Mouse (Mus musculus): ENCODE measurements around the gene Esrra. TPM values are rescaled to one million over a fixed set of nuclear protein-coding genes. Genes with fewer than 3 reads are reported as not detected.

The Esrra gene
- polyA plus RNA-seq, 1 experiment from 2014 or later: 3.1 TPM

DNA sequence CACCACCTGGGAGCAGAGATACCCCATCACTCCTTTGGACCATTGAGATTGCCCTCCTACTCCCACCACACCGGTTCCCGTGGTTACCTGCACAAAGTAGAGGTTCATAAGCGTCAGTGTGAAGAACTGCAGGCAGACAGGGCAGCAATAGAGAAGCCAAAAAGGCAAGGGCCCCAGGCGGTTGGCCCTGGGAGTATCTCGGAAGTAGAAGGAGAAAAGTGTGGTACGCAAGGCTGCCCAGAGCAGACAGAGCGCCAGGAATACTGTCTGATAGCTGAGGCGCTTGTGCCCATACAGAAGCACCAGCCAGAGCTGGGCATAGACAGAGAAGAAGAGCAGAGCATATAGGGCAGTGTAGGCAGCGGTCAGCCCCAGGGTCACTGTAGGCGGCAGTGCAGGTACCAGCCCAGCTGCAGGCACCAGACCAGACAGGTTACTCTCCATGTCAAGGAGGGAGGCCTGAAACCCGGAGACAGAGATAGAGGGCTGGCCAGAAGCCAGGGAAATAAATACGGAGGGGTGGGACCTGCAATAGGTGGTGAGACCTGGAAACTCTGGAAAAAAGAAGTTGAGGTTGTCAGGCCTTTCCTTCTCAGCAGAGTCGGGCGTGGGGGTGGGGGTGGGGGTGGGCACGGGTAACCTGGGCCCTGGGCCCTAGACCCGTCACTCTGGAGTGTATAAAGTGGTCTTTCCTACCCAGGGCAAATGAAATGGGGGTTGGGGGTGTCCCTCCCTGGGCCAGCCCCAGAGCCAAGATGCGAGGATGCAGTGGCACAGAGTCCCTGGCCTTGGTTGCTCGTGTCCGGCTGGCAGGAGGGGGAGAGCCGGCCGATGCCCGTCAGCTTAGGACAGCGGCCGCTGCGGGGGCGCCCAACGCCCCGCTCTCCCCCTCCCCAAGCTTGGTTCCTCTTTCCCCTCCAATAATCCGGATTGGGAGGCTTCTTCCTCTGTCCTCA is 19.1 kb upstream of the Esrra start:
- Histone ChIP-seq H3K27ac (ENCODE audit: low read depth) (no peak overlapping the region), H3K9me3 (ENCODE audit: low read depth, low read length) (no peaks in the 10 kb centered on the region), H3K4me3 (ENCODE audit: low read depth, low read length) (peak overlapping the region; percentile 80), H3K4me1 (ENCODE audit: insufficient read depth) (peaks cover 9% of the 10 kb centered on the region), H3K4me2 (peak overlapping the region; percentile 98), H3K9ac (peak overlapping the region; percentile 72), H3K27me3 (ENCODE audit: insufficient read depth, low read length) (peaks cover 6% of the 10 kb centered on the region), H3K36me3 (ENCODE audit: insufficient read depth) (0 out of 2 replicates have a peak, but pooled peaks cover 4% of the 10 kb centered on the region)
- ATAC-seq (ENCODE audit: insufficient read depth) (peak; percentile 4; the same call in 1 of the 2 replicates), DNase-seq (peak; percentile 40)
- 21% methylated on average over 29 of the region's 29 CpGs for WGBS
- no peak for TF ChIP-seq CTCF (IDR thresholded peaks at IDR 0.05; ENCODE audit: low read depth)

DNA sequence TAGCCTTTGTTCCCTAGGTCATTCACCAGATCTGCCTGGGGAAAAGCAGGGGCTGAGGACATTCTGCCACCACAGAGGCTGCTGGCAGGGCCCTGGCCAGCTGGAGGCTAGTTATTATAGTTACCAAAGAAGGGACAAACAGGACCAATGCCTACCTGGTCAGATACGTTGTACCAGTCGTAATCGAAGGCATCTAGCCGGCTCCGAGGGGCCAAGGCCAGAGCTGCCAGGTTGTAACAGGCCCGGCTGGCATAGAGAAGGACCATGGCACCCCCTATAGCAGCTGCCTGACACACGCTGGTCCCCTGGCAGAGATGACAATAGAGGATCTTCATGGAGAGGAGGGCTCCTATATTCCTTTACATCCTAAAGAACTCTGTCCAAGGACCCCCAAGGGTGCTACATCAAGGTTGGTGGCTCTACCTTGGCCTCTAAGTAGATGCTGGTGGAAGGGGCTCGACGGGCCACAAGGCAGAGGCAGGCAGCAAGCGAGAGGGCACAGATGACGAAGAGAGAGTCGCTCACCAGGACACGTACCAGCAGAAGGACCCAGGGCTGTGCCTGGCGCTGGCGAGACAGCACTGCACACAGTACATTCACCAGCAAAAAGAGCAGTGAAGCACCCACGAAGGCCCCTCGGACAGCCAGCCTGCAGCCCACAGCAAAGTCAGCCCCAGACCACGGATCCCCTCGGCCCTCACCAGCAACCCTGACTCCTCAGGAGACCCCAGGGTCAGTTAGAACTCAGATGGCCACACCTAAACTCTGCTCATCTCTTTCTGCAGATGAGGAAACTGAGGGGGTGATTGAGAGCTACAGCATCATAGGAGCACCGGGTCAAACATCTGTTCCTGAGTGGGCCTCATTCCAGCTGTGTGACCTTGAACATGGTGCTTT is 17.7 kb upstream of the Esrra start:
- no peak overlapping the region for H3K9ac ChIP-seq

DNA sequence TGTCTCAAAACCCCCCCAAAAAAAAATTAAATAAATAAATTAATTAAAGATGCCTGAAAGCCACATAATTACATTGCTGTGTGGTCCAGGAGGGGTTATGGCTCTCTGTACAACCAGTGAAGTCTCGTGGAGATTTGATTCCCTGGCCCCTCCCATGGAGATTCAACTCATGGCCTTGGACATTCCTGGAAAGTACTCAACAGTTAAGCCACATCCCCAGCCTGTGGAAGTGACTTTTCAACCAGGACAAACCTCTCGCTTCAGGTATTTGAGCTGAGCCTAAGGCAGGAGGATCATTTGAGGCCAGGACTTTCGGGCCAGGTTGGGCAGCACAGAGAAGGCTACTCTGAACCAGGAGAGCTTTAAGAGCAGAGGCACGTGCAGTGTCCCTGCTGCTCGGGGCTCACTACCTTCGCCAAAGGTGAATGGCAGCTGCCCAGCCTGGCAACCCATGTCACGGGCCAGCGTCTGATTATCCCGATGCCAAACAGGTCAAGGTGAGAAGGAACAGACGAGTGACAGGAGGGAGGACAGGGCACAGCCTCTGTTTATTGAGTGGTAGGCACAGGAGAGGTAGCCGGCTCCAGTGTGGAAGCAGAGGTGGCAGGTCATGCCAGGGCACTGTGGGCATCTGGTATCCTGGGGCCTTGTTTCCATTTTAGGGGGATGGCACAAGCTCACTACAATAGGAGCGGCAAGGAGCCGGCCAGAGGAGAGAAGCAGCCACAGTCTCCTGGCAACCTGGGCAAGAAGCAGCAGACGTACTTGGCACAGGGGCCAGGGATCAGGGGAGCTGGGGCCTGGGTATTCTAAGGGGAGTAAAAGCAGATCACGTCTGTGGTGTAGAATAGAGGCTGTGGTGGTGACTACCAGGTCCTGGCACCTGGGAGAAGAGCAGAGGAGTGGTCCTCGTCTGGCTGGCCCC is 16.2 kb upstream of the Esrra start:
- WGBS: 77% methylated on average over 16 of the region's 16 CpGs
- ATAC-seq (ENCODE audit: insufficient read depth) (no peak), DNase-seq (no peak)
- Histone ChIP-seq H3K9me3 (ENCODE audit: low read depth, low read length) (no peaks in the 10 kb centered on the region), H3K4me1 (ENCODE audit: insufficient read depth) (peaks cover 7% of the 10 kb centered on the region), H3K9ac (no peak overlapping the region), H3K36me3 (ENCODE audit: insufficient read depth) (no peaks in the 10 kb centered on the region), H3K4me3 (ENCODE audit: low read depth, low read length) (no peak overlapping the region), H3K27me3 (ENCODE audit: insufficient read depth, low read length) (peaks cover 35% of the 10 kb centered on the region), H3K4me2 (no peak overlapping the region), H3K27ac (ENCODE audit: low read depth) (no peak overlapping the region)
- no peak for TF ChIP-seq CTCF (IDR thresholded peaks at IDR 0.05; ENCODE audit: low read depth)

More for the DNA sequence above, 17.7 kb upstream of the Esrra start:
- no peaks in the 10 kb centered on the region for H3K36me3 ChIP-seq (ENCODE audit: insufficient read depth)
- WGBS: 84% methylated on average over 20 of the region's 20 CpGs
- H3K4me1 ChIP-seq (ENCODE audit: insufficient read depth): peaks cover 9% of the 10 kb centered on the region
- H3K4me2 ChIP-seq: no peak overlapping the region
- no peak for TF ChIP-seq CTCF (IDR thresholded peaks at IDR 0.05; ENCODE audit: low read depth)
- ATAC-seq (ENCODE audit: insufficient read depth): no peak
- H3K27me3 ChIP-seq (ENCODE audit: insufficient read depth, low read length): peaks cover 19% of the 10 kb centered on the region
- no peak overlapping the region for H3K4me3 ChIP-seq (ENCODE audit: low read depth, low read length)
- no peaks in the 10 kb centered on the region for H3K9me3 ChIP-seq (ENCODE audit: low read depth, low read length)
- DNase-seq: no peak
- H3K27ac ChIP-seq (ENCODE audit: low read depth): no peak overlapping the region

DNA sequence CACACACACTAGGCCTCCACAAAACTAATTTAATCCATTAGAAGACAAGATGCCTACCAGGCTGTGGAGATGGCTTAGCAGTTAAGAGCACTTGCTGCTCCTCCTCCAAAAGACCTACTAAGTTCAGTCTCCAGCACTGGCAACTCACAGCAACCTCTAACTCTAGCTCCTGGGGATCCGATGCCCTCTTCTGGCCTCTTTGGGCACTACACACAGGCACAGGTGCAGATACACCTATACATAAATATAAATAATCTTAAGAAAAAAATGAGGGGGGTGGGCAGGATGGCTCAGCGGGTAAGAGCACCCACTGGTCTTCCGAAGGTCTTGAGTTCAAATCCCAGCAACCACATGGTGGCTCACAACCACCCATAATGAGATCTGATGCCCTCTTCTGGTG is 14.7 kb upstream of the Esrra start:
- H3K9me3 ChIP-seq (ENCODE audit: low read depth, low read length): no peaks in the 10 kb centered on the region
- H3K36me3 ChIP-seq (ENCODE audit: insufficient read depth): no peaks in the 10 kb centered on the region
- ATAC-seq (ENCODE audit: insufficient read depth): no peak
- no peak overlapping the region for H3K4me2 ChIP-seq
- DNase-seq: no peak
- 24% methylated on average over 3 of the region's 3 CpGs for WGBS
- H3K27me3 ChIP-seq (ENCODE audit: insufficient read depth, low read length): peaks cover 50% of the 10 kb centered on the region
- peak; percentile 44 for TF ChIP-seq CTCF (IDR thresholded peaks at IDR 0.05; ENCODE audit: low read depth)
- no peak overlapping the region for H3K9ac ChIP-seq
- no peak overlapping the region for H3K4me3 ChIP-seq (ENCODE audit: low read depth, low read length)
- peaks cover 6% of the 10 kb centered on the region; the same call in 1 of the 2 replicates for H3K4me1 ChIP-seq (ENCODE audit: insufficient read depth)
- no peak overlapping the region for H3K27ac ChIP-seq (ENCODE audit: low read depth)

DNA sequence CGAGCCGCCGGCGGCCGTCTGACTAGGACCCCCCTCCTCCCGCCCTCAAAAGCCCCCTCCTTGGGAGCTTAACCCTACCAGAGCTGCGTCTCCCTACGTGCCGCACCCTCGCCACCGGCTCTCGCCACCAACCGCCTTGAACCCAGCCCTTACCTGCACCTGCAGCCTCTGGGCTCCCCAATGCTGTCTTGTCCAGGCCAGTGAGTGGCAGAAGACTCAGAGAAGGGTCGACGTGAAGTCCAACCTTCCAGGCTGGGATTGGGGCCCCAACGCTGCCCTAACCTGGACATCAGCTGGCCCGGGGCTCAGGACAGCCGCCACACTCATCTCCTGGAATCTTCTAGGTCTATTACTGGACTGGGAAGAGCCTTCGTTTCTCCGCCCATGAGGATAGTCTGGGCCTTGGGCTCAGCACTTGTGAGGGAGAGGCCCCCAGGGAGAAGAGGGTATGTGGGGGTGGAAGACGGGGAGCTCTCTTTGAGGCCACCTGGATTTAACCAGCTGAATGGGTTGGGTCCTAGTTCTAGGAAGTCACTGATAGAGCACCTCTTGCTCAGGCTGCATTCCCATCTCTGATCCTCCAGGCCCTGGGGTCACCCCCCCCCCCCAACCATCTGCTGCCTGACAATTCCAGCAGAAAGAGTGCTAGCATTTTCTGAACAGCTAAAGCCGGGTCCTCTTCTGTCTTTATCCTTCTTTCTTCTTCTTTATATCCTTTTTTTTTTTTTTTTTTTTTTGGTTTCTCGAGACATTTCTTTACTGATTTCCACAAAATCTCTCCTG is 12.8 kb upstream of the Esrra start, which contains the start of gene Kcnk4:
TSS of gene Kcnk4 (minus strand) at position 321 of the 783 bp plus-strand sequence.
- peaks cover 64% of the 10 kb centered on the region for H3K27me3 ChIP-seq (ENCODE audit: insufficient read depth, low read length)
- peak within 1 kb of the TSS; percentile 46 for H3K9ac ChIP-seq
- no peaks in the 10 kb centered on the region for H3K9me3 ChIP-seq (ENCODE audit: low read depth, low read length)
- no peaks in the 10 kb centered on the region for H3K36me3 ChIP-seq (ENCODE audit: insufficient read depth)
- WGBS: 10% methylated on average over 23 of the region's 23 CpGs
- no peak for DNase-seq
- no peaks in the 10 kb centered on the region for H3K4me1 ChIP-seq (ENCODE audit: insufficient read depth)
- TF ChIP-seq CTCF (IDR thresholded peaks at IDR 0.05; ENCODE audit: low read depth): no peak
- no peak within 1 kb of the TSS for H3K27ac ChIP-seq (ENCODE audit: low read depth)
- H3K4me3 ChIP-seq (ENCODE audit: low read depth, low read length): peak within 1 kb of the TSS; percentile 41
- no peak for ATAC-seq (ENCODE audit: insufficient read depth)
- H3K4me2 ChIP-seq: peak within 1 kb of the TSS; percentile 74
